Mouse (Mus musculus): ENCODE data around the gene Caskin1. TPM values are rescaled to one million over a fixed set of nuclear protein-coding genes. Genes with fewer than 3 reads are reported as not detected.

The Caskin1 gene
- polyA plus RNA-seq, 1 experiment from 2014 or later: 1.1 TPM

- H3K4me1 ChIP-seq (replicated peaks; ENCODE audit: insufficient read depth, low read length): peaks cover 24% of the 10 kb centered on the region
- under 1% methylated on average over 62 of the region's 75 CpGs for WGBS
- H3K9me3 ChIP-seq (replicated peaks; ENCODE audit: low read length): no peaks in the 10 kb centered on the region
- ATAC-seq (replicated peaks; ENCODE audit: low FRiP score, low read depth): peak; percentile 95
- no peak for TF ChIP-seq CTCF (IDR thresholded peaks at IDR 0.05; ENCODE audit: low read depth)
- H3K27me3 ChIP-seq (ENCODE audit: insufficient read depth, low read length): no peaks in the 10 kb centered on the region
- H3K4me3 ChIP-seq (replicated peaks; ENCODE audit: low read depth, low read length): peak within 1 kb of the TSS; percentile 70
- H3K36me3 ChIP-seq (ENCODE audit: insufficient read depth, low read length): peaks cover 7% of the 10 kb centered on the region; the same call in 1 of the 2 replicates
- DNase-seq (ENCODE audit: low spot score): peak; percentile 98
- peak within 1 kb of the TSS; percentile 81 for H3K27ac ChIP-seq
- peak within 1 kb of the TSS; percentile 95 for H3K4me2 ChIP-seq (ENCODE audit: low read length)
- peak within 1 kb of the TSS; percentile 82 for H3K9ac ChIP-seq (ENCODE audit: low read depth, low read length)
Measured at GRCm38 (mm10) chr17:24469910-24470602, 18.3 kb upstream of the Caskin1 start, which contains the start of the genes E4f1 and Pgp. Gene E4f1 (minus strand): TSS chr17:24470313. Gene Pgp (plus strand): TSS chr17:24470392.

GRCm38 (mm10) chr17:24470701-24471527 is 17.5 kb upstream of the Caskin1 start:
- Histone ChIP-seq H3K9me3 (replicated peaks; ENCODE audit: low read length) (no peaks in the 10 kb centered on the region), H3K36me3 (ENCODE audit: insufficient read depth, low read length) (peaks cover 16% of the 10 kb centered on the region), H3K4me2 (ENCODE audit: low read length) (peak overlapping the region; percentile 95), H3K4me1 (replicated peaks; ENCODE audit: insufficient read depth, low read length) (peaks cover 24% of the 10 kb centered on the region), H3K27me3 (ENCODE audit: insufficient read depth, low read length) (no peaks in the 10 kb centered on the region), H3K27ac (peak overlapping the region; percentile 81), H3K9ac (ENCODE audit: low read depth, low read length) (peak overlapping the region; percentile 82), H3K4me3 (replicated peaks; ENCODE audit: low read depth, low read length) (peak overlapping the region; percentile 70)
- ATAC-seq (replicated peaks; ENCODE audit: low FRiP score, low read depth): peak; percentile 15; the same call in 1 of the 2 replicates
- WGBS: under 1% methylated on average over 66 of the region's 68 CpGs
- TF ChIP-seq CTCF (IDR thresholded peaks at IDR 0.05; ENCODE audit: low read depth): no peak
- DNase-seq (ENCODE audit: low spot score): peak; percentile 8

- H3K27ac ChIP-seq: peak overlapping the region; percentile 68
- no peak overlapping the region for H3K4me3 ChIP-seq (replicated peaks; ENCODE audit: low read depth, low read length)
Measured at GRCm38 (mm10) chr17:24472512-24472911, 15.9 kb upstream of the Caskin1 start.

GRCm38 (mm10) chr17:24473612-24474275 is 14.7 kb upstream of the Caskin1 start, which contains the start of gene Bricd5:
Gene Bricd5 (plus strand): TSS chr17:24473884.
- Histone ChIP-seq H3K36me3 (ENCODE audit: insufficient read depth, low read length) (peaks cover 29% of the 10 kb centered on the region), H3K4me3 (replicated peaks; ENCODE audit: low read depth, low read length) (no peak within 1 kb of the TSS), H3K27me3 (ENCODE audit: insufficient read depth, low read length) (no peaks in the 10 kb centered on the region), H3K4me2 (ENCODE audit: low read length) (0 out of 2 replicates have a peak within 1 kb of the TSS, but pooled peaks have one; percentile 95), H3K9ac (ENCODE audit: low read depth, low read length) (no peak within 1 kb of the TSS), H3K4me1 (replicated peaks; ENCODE audit: insufficient read depth, low read length) (peaks cover 31% of the 10 kb centered on the region), H3K27ac (peak within 1 kb of the TSS; percentile 68), H3K9me3 (replicated peaks; ENCODE audit: low read length) (no peaks in the 10 kb centered on the region)
- 55% methylated on average over 6 of the region's 6 CpGs for WGBS
- TF ChIP-seq CTCF (IDR thresholded peaks at IDR 0.05; ENCODE audit: low read depth): no peak
- ATAC-seq (replicated peaks; ENCODE audit: low FRiP score, low read depth): no peak
- peak; percentile 73 for DNase-seq (ENCODE audit: low spot score)

More at GRCm38 (mm10) chr17:24472512-24472911, 15.9 kb upstream of the Caskin1 start:
- Histone ChIP-seq H3K4me2 (ENCODE audit: low read length) (peak overlapping the region; percentile 95), H3K36me3 (ENCODE audit: insufficient read depth, low read length) (peaks cover 29% of the 10 kb centered on the region), H3K9ac (ENCODE audit: low read depth, low read length) (no peak overlapping the region), H3K4me1 (replicated peaks; ENCODE audit: insufficient read depth, low read length) (peaks cover 24% of the 10 kb centered on the region), H3K9me3 (replicated peaks; ENCODE audit: low read length) (no peaks in the 10 kb centered on the region), H3K27me3 (ENCODE audit: insufficient read depth, low read length) (no peaks in the 10 kb centered on the region)
- peak; percentile 47 for ATAC-seq (replicated peaks; ENCODE audit: low FRiP score, low read depth)
- no peak for TF ChIP-seq CTCF (IDR thresholded peaks at IDR 0.05; ENCODE audit: low read depth)
- 30% methylated on average over 4 of the region's 4 CpGs for WGBS
- DNase-seq (ENCODE audit: low spot score): peak; percentile 89

GRCm38 (mm10) chr17:24474557-24474956 is 13.8 kb upstream of the Caskin1 start:
- Histone ChIP-seq H3K4me2 (ENCODE audit: low read length) (no peak overlapping the region), H3K9me3 (replicated peaks; ENCODE audit: low read length) (no peaks in the 10 kb centered on the region), H3K36me3 (ENCODE audit: insufficient read depth, low read length) (peaks cover 29% of the 10 kb centered on the region), H3K9ac (ENCODE audit: low read depth, low read length) (no peak overlapping the region), H3K4me3 (replicated peaks; ENCODE audit: low read depth, low read length) (no peak overlapping the region), H3K4me1 (replicated peaks; ENCODE audit: insufficient read depth, low read length) (peaks cover 31% of the 10 kb centered on the region), H3K27ac (no peak overlapping the region), H3K27me3 (ENCODE audit: insufficient read depth, low read length) (no peaks in the 10 kb centered on the region)
- 77% methylated on average over 5 of the region's 5 CpGs for WGBS
- no peak for TF ChIP-seq CTCF (IDR thresholded peaks at IDR 0.05; ENCODE audit: low read depth)
- DNase-seq (ENCODE audit: low spot score) (no peak), ATAC-seq (replicated peaks; ENCODE audit: low FRiP score, low read depth) (no peak)

GRCm38 (mm10) chr17:24475586-24475985 is 12.8 kb upstream of the Caskin1 start:
- H3K9ac ChIP-seq (ENCODE audit: low read depth, low read length): no peak overlapping the region
- H3K4me2 ChIP-seq (ENCODE audit: low read length): no peak overlapping the region
- peaks cover 29% of the 10 kb centered on the region for H3K36me3 ChIP-seq (ENCODE audit: insufficient read depth, low read length)
- H3K4me1 ChIP-seq (replicated peaks; ENCODE audit: insufficient read depth, low read length): peaks cover 31% of the 10 kb centered on the region
- no peaks in the 10 kb centered on the region for H3K9me3 ChIP-seq (replicated peaks; ENCODE audit: low read length)
- WGBS: 94% methylated on average over 6 of the region's 6 CpGs
- no peak overlapping the region for H3K4me3 ChIP-seq (replicated peaks; ENCODE audit: low read depth, low read length)
- H3K27ac ChIP-seq: no peak overlapping the region
- ATAC-seq (replicated peaks; ENCODE audit: low FRiP score, low read depth) (no peak), DNase-seq (ENCODE audit: low spot score) (no peak)
- no peaks in the 10 kb centered on the region for H3K27me3 ChIP-seq (ENCODE audit: insufficient read depth, low read length)
- TF ChIP-seq CTCF (IDR thresholded peaks at IDR 0.05; ENCODE audit: low read depth): no peak
